Mouse (Mus musculus) CH12.LX (cell line): ENCODE data around the gene Mag. TPM values are rescaled to one million over a fixed set of nuclear protein-coding genes. Genes with fewer than 3 reads are reported as not detected.

Experiments
- DNase-seq: peaks from one replicate; pipeline ENCODE4 v3.0.0-alpha.2; 2013; ENCODE audit errors: extremely low read depth
- H3K27ac ChIP-seq: 2 replicates; pipeline ENCODE4 v1.5.1; 2012; ENCODE audit warnings: low read depth, mild to moderate bottlenecking, control low read depth, moderate library complexity; ENCODE audit not compliant: insufficient read depth
- H3K27me3 ChIP-seq: replicated peaks from 2 replicates; pipeline ENCODE3; 2012; ENCODE audit warnings: inconsistent platforms
- H3K36me3 ChIP-seq, 2 experiments: replicated peaks in 1 of 2; 2 replicates each; pipeline versions ENCODE3 to v1.6.1; 2012; ENCODE audit warnings: inconsistent platforms in 1 of 2, low read length in 1 of 2, mild to moderate bottlenecking in 1 of 2, mixed read lengths in 1 of 2, moderate library complexity in 1 of 2; ENCODE audit not compliant: control insufficient read depth in 1 of 2, insufficient read depth in 1 of 2
- H3K4me1 ChIP-seq, 2 experiments: 2 replicates each; pipeline ENCODE4 v1.6.1; 2012; ENCODE audit warnings: inconsistent platforms in 1 of 2, moderate library complexity in 1 of 2; ENCODE audit not compliant: insufficient read depth in 2 of 2, control insufficient read depth in 1 of 2
- H3K4me2 ChIP-seq: 2 replicates; pipeline ENCODE4 v1.6.1; 2012; ENCODE audit warnings: low read depth, mild to moderate bottlenecking, control low read depth; ENCODE audit not compliant: poor library complexity, insufficient read depth, severe bottlenecking
- H3K4me3 ChIP-seq, 3 experiments: fragments of 150-350 bp in 1 of 3; sonication (generic) in 1 of 3; replicated peaks in 1 of 3; 2 replicates each; pipeline versions ENCODE3 to v1.5.1; 2011 to 2012; ENCODE audit warnings: low read depth in 2 of 3, low read length in 2 of 3, mild to moderate bottlenecking in 2 of 3, moderate library complexity in 2 of 3, control low read depth in 1 of 3, improper control_type of control experiment in 1 of 3, inconsistent platforms in 1 of 3, mixed read lengths in 1 of 3; ENCODE audit not compliant: poor library complexity in 1 of 3
- H3K79me2 ChIP-seq: replicated peaks from 2 replicates; pipeline ENCODE4 v1.6.1; 2012; ENCODE audit warnings: mild to moderate bottlenecking, moderate library complexity; ENCODE audit not compliant: control insufficient read depth, poor library complexity, insufficient read depth, severe bottlenecking; ENCODE audit errors: extremely low read depth
- H3K9ac ChIP-seq: 2 replicates; pipeline ENCODE4 v1.6.1; 2012; ENCODE audit warnings: low read depth, mild to moderate bottlenecking, control low read depth, moderate library complexity; ENCODE audit not compliant: insufficient read depth
- H3K9me3 ChIP-seq: replicated peaks from 2 replicates; pipeline ENCODE3; 2012; ENCODE audit warnings: low read length, inconsistent platforms, mixed read lengths
- BHLHE40 ChIP-seq: IDR thresholded peaks from 2 replicates; pipeline ENCODE4 v1.6.1; 2011; ENCODE audit warnings: mild to moderate bottlenecking, low read depth, low read length, improper control_type of control experiment
- CHD2 ChIP-seq: IDR thresholded peaks from 2 replicates; pipeline ENCODE4 v1.6.1; 2011; ENCODE audit warnings: low read length, improper control_type of control experiment
- CTCF ChIP-seq, 2 experiments: IDR thresholded peaks in 1 of 2; conservative IDR thresholded peaks in 1 of 2; 2 replicates each; pipeline ENCODE4 v1.5.1; 2011 to 2012; ENCODE audit warnings: low read depth in 2 of 2, low read length in 2 of 2, improper control_type of control experiment in 1 of 2, inconsistent platforms in 1 of 2, mild to moderate bottlenecking in 1 of 2, moderate library complexity in 1 of 2
- E2F4 ChIP-seq: IDR thresholded peaks from 2 replicates; pipeline ENCODE4 v1.6.1; 2011; ENCODE audit warnings: low read depth, low read length, improper control_type of control experiment; ENCODE audit not compliant: insufficient replicate concordance
- ELF1 ChIP-seq: IDR thresholded peaks from 2 replicates; pipeline ENCODE4 v1.6.1; 2014; ENCODE audit warnings: low read depth, mild to moderate bottlenecking, inconsistent platforms, low read length, improper control_type of control experiment
- ETS1 ChIP-seq: conservative IDR thresholded peaks from 2 replicates; pipeline ENCODE4 v1.6.1; 2012; ENCODE audit warnings: low read depth, mild to moderate bottlenecking, inconsistent platforms, low read length, improper control_type of control experiment, moderate library complexity
- GABPA ChIP-seq: IDR thresholded peaks from 2 replicates; pipeline ENCODE4 v1.6.1; 2012; ENCODE audit warnings: low read depth, low read length, improper control_type of control experiment, inconsistent platforms; ENCODE audit not compliant: insufficient replicate concordance
- HCFC1 ChIP-seq: IDR thresholded peaks from 2 replicates; pipeline ENCODE4 v1.6.1; 2012; ENCODE audit warnings: low read depth, mild to moderate bottlenecking, inconsistent platforms, low read length, improper control_type of control experiment
- IRF4 ChIP-seq: IDR thresholded peaks from 2 replicates; pipeline ENCODE4 v1.6.1; 2014; ENCODE audit warnings: low read depth, mild to moderate bottlenecking, inconsistent platforms, low read length, improper control_type of control experiment
- JUND ChIP-seq: conservative IDR thresholded peaks from 2 replicates; pipeline ENCODE4 v1.6.1; 2011; ENCODE audit warnings: low read depth, low read length, improper control_type of control experiment
- KAT2A ChIP-seq: IDR thresholded peaks from 2 replicates; pipeline ENCODE4 v1.6.1; 2012; ENCODE audit warnings: low read length, improper control_type of control experiment, inconsistent platforms; ENCODE audit not compliant: insufficient replicate concordance
- MAX ChIP-seq: IDR thresholded peaks from 2 replicates; pipeline ENCODE4 v1.6.1; 2011; ENCODE audit warnings: low read length, improper control_type of control experiment
- MAZ ChIP-seq: IDR thresholded peaks from 2 replicates; pipeline ENCODE4 v1.6.1; 2012; ENCODE audit warnings: low read depth, mild to moderate bottlenecking, inconsistent platforms, low read length, improper control_type of control experiment, moderate library complexity
- MEF2A ChIP-seq: IDR thresholded peaks from 2 replicates; pipeline ENCODE4 v1.6.1; 2014; ENCODE audit warnings: low read depth, mild to moderate bottlenecking, inconsistent platforms, low read length, improper control_type of control experiment, borderline replicate concordance
- NELFE ChIP-seq: IDR thresholded peaks from 2 replicates; pipeline ENCODE4 v1.6.1; 2011; ENCODE audit warnings: low read depth, low read length, improper control_type of control experiment
- NRF1 ChIP-seq: IDR thresholded peaks from 2 replicates; pipeline ENCODE4 v1.6.1; 2014; ENCODE audit warnings: low read depth, mild to moderate bottlenecking, inconsistent platforms, low read length, improper control_type of control experiment, moderate library complexity
- PAX5 ChIP-seq: IDR thresholded peaks from 2 replicates; pipeline ENCODE4 v1.6.1; 2012; ENCODE audit warnings: low read length, inconsistent platforms, mixed read lengths
- POLR2A ChIP-seq: IDR thresholded peaks from 2 replicates; pipeline ENCODE4 v1.6.1; 2011; ENCODE audit warnings: low read depth, mild to moderate bottlenecking, improper control_type of control experiment, low read length
- RAD21 ChIP-seq: IDR thresholded peaks from 2 replicates; pipeline ENCODE4 v1.6.1; 2011; ENCODE audit warnings: low read depth, mild to moderate bottlenecking, low read length, improper control_type of control experiment, moderate library complexity
- RCOR1 ChIP-seq: conservative IDR thresholded peaks from 2 replicates; pipeline ENCODE4 v1.6.1; 2012; ENCODE audit warnings: low read depth, mild to moderate bottlenecking, inconsistent platforms, low read length, improper control_type of control experiment
- SIN3A ChIP-seq: IDR thresholded peaks from 2 replicates; pipeline ENCODE4 v1.6.1; 2012; ENCODE audit warnings: low read length, improper control_type of control experiment, inconsistent platforms
- SMC3 ChIP-seq: IDR thresholded peaks from 2 replicates; pipeline ENCODE4 v1.6.1; 2011; ENCODE audit warnings: low read depth, low read length, improper control_type of control experiment
- TBP ChIP-seq: conservative IDR thresholded peaks from 2 replicates; pipeline ENCODE4 v1.6.1; 2011; ENCODE audit warnings: low read depth, low read length, improper control_type of control experiment
- TCF12 ChIP-seq: IDR thresholded peaks from 2 replicates; pipeline ENCODE4 v1.6.1; 2014; ENCODE audit warnings: low read depth, mild to moderate bottlenecking, inconsistent platforms, low read length, improper control_type of control experiment
- UBTF ChIP-seq: IDR thresholded peaks from 2 replicates; pipeline ENCODE4 v1.6.1; 2012; ENCODE audit warnings: low read depth, mild to moderate bottlenecking, inconsistent platforms, low read length, improper control_type of control experiment, moderate library complexity
- USF1 ChIP-seq: IDR thresholded peaks from 2 replicates; pipeline ENCODE4 v1.6.1; 2014; ENCODE audit warnings: low read depth, mild to moderate bottlenecking, inconsistent platforms, low read length, improper control_type of control experiment
- USF2 ChIP-seq: conservative IDR thresholded peaks from 2 replicates; pipeline ENCODE4 v1.6.1; 2011; ENCODE audit warnings: low read depth, low read length, improper control_type of control experiment
- ZC3H11A ChIP-seq: IDR thresholded peaks from 2 replicates; pipeline ENCODE4 v1.6.1; 2012; ENCODE audit warnings: low read depth, mild to moderate bottlenecking, inconsistent platforms, low read length, improper control_type of control experiment
- ZKSCAN1 ChIP-seq: IDR thresholded peaks from 2 replicates; pipeline ENCODE4 v1.6.1; 2012; ENCODE audit warnings: low read depth, inconsistent platforms, low read length, improper control_type of control experiment, borderline replicate concordance
- ZNF384 ChIP-seq: IDR thresholded peaks from 2 replicates; pipeline ENCODE4 v1.6.1; 2012; ENCODE audit warnings: low read depth, low read length, improper control_type of control experiment, inconsistent platforms
- dilution Hi-C: fragments of 300-500 bp; cut with MboI; formaldehyde crosslinking; loops from 2 replicates; pipeline ENCODE4 v1.14.3; 2020; ENCODE audit warnings: low sequenced_read_pairs; ENCODE audit not compliant: extremely low pct_unique_long_range_greater_than_20kb, extremely low pct_ligation_motif_present
- in situ Hi-C: fragments of 300-500 bp; cut with MboI; formaldehyde crosslinking; loops from 3 replicates; pipeline ENCODE4 v1.14.3; 2019; ENCODE audit warnings: low sequenced_read_pairs, low pct_ligation_motif_present, low pct_unique_long_range_greater_than_20kb, mixed read lengths
- polyA plus RNA-seq: library from polyadenylated mRNA; unstranded; fragments of >175 nt; gene quantifications from 2 replicates; pipeline ENCODE4 v1.2.1, GENCODE M21; 2012; ENCODE audit warnings: low read depth; ENCODE audit not compliant: insufficient read length
- total RNA-seq, 2 experiments: library from RNA; depleted of rRNA; stranded (reverse); fragments of 300-350 nt in 1 of 2; fragments of >200 nt in 1 of 2; gene quantifications; 2 replicates each; pipeline ENCODE4 v1.2.3; 2012 to 2014

Gene Mag
- total and polyA plus RNA-seq, 3 experiments: 0.04 TPM; not detected in 2

DNA sequence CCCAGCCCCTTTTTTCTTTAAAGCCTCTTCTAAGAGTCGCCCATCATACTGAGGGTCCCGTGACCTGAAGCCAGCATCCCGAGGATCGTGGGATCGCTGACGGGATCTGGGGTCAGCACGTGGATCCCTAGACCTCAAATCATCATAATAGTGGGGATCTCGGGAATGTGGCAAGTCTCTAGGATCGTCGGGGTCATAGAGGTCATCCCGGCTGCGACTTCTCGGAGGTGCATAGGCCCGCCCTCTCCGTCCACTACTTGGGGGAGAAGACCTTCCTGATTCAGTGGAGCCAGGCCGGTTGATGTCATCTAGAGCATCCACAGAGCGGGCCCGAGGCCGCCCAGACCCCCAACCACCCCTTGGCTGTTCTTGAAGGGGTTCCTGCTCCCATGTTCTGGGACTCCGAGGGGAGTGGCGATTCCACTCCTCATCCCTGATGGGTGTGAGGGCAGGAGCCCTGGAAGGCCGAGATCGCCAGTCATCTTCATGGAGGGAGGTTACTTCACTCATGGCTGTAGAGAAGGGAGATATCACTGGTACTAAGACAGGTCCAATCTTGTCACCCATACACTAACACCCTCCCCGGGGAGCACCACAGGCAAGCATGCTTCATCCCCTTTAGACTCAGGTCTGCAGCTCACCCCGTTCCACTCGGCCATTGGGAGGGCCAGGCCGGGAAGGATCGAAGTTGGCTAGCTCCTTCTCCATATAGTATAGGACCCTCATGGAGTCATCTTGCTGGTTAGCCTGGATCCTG is 43.6 kb upstream of the Mag start:
- Histone ChIP-seq H3K4me3 (peak overlapping the region; percentile 67 to 91 (median 88)), H3K27me3 (no peaks in the 10 kb centered on the region), H3K36me3 (peaks cover 16 to 34% of the 10 kb centered on the region in 2 experiments), H3K4me1 (peaks cover 21 to 36% of the 10 kb centered on the region in 2 experiments), H3K4me2 (peak overlapping the region; percentile 70), H3K9me3 (no peaks in the 10 kb centered on the region), H3K27ac (no peak overlapping the region), H3K79me2 (no peaks in the 10 kb centered on the region; the same call in 1 of the 2 replicates), H3K9ac (peak overlapping the region; percentile 100)
- in situ Hi-C loops (no loop called here), dilution Hi-C loops (no loop called here)
- no peak for DNase-seq
- TF ChIP-seq SMC3 (no peak), GABPA (no peak), USF1 (no peak), JUND (no peak), ZKSCAN1 (no peak), RAD21 (no peak), ELF1 (no peak), KAT2A (no peak), PAX5 (no peak), SIN3A (no peak), ETS1 (no peak), ZNF384 (no peak), ZC3H11A (no peak), RCOR1 (no peak), IRF4 (no peak), CHD2 (no peak), BHLHE40 (no peak), NELFE (no peak), POLR2A (no peak), TCF12 (no peak)

DNA sequence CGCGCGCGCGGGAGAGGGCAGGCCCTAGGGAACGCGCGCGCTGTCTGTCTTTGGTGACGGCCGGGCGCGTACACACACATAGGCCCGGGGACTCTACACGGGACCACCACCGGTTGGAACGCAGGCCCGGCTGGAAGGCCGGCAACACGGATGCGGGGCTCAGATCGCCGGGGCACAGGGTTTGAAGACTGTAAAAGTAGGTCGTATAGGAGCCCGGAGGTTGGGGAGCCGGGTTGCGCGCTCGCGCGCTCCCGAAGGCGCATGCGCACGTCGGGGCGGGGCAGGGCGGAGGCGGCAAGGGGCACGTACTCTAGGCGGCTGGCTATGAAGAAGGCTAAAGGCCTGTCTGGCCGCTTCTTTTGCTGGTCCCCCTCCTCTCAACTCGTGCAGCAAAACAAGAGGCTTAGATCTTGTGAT is 42.7 kb upstream of the Mag start:
- no peaks in the 10 kb centered on the region for H3K9me3 ChIP-seq
- H3K4me1 ChIP-seq: peaks cover 21 to 45% of the 10 kb centered on the region in 2 experiments
- H3K79me2 ChIP-seq: no peaks in the 10 kb centered on the region; the same call in 1 of the 2 replicates
- H3K4me2 ChIP-seq: peak overlapping the region; percentile 70; the same call in 1 of the 2 replicates
- H3K9ac ChIP-seq: peak overlapping the region; percentile 100
- H3K36me3 ChIP-seq: peaks cover 24 to 43% of the 10 kb centered on the region in 2 experiments
- DNase-seq: peak; percentile 79
- in situ Hi-C loops: no loop called here
- dilution Hi-C loops: no loop called here
- no peaks in the 10 kb centered on the region for H3K27me3 ChIP-seq
- peak overlapping the region; percentile 69 for H3K27ac ChIP-seq
- peak overlapping the region; percentile 67 to 91 (median 88) for H3K4me3 ChIP-seq
- no peak for TF ChIP-seq ZNF384
- TF ChIP-seq MAX: peak; percentile 50; the same call in 1 of the 2 replicates
- peak; percentile 36; the same call in 1 of the 2 replicates for TF ChIP-seq E2F4
- no peak for TF ChIP-seq MAZ
- TF ChIP-seq ELF1: no peak; the same call in 1 of the 2 replicates
- TF ChIP-seq TCF12: peak; percentile 68; the same call in 1 of the 2 replicates
- TF ChIP-seq CHD2: no peak
- peak; percentile 57 for TF ChIP-seq HCFC1
- peak; percentile 79 for TF ChIP-seq POLR2A
- TF ChIP-seq NRF1: peak; percentile 89
- TF ChIP-seq SIN3A: no peak
- TF ChIP-seq UBTF: peak; percentile 66; the same call in 1 of the 2 replicates
- TF ChIP-seq ZKSCAN1: no peak
- no peak for TF ChIP-seq CTCF (conservative IDR thresholded peaks at IDR 0.05 in 1 of 2, IDR thresholded peaks at IDR 0.05 in 1 of 2; ENCODE audit: low read depth in 2 of 2, low read length in 2 of 2)
- no peak for TF ChIP-seq USF2
- peak; percentile 55; the same call in 1 of the 2 replicates for TF ChIP-seq TBP
- TF ChIP-seq NELFE: peak; percentile 74
- no peak for TF ChIP-seq JUND
- TF ChIP-seq KAT2A: 0 out of 2 replicates have a peak, but pooled peaks have one; percentile 47
- TF ChIP-seq MEF2A: no peak
